Mouse (Mus musculus) E14TG2a.4 (cell line): ENCODE data around the gene Elovl7.

Experiments used
- H3K27me3 ChIP-seq: 2 replicates; pipeline ENCODE4 v1.6.1; 2014; ENCODE audit warnings: low read length, control low read depth; ENCODE audit not compliant: insufficient read depth
- H3K36me3 ChIP-seq: 2 replicates; pipeline ENCODE4 v1.6.1; 2014; ENCODE audit warnings: low read length, control low read depth; ENCODE audit not compliant: insufficient read depth
- H3K4me1 ChIP-seq: replicated peaks from 2 replicates; pipeline ENCODE4 v1.6.1; 2014; ENCODE audit warnings: low read depth, low read length, control low read depth
- H3K4me3 ChIP-seq: replicated peaks from 2 replicates; pipeline ENCODE4 v1.5.1; 2014; ENCODE audit warnings: mild to moderate bottlenecking, low read length
- H3K9me3 ChIP-seq: 2 replicates; pipeline ENCODE4 v1.6.1; 2014; ENCODE audit warnings: low read length, control low read depth
- CTCF ChIP-seq: conservative IDR thresholded peaks from 2 replicates; pipeline ENCODE4 v1.5.1; 2014; ENCODE audit warnings: low read length
- NANOG ChIP-seq: IDR thresholded peaks from 2 replicates; pipeline ENCODE4 v1.6.1; 2014; ENCODE audit warnings: borderline replicate concordance, low read length, mixed read lengths
- POU5F1 ChIP-seq: IDR thresholded peaks from 2 replicates; pipeline ENCODE4 v1.6.1; 2014; ENCODE audit warnings: low read length, borderline replicate concordance

Elovl7 gene

DNA sequence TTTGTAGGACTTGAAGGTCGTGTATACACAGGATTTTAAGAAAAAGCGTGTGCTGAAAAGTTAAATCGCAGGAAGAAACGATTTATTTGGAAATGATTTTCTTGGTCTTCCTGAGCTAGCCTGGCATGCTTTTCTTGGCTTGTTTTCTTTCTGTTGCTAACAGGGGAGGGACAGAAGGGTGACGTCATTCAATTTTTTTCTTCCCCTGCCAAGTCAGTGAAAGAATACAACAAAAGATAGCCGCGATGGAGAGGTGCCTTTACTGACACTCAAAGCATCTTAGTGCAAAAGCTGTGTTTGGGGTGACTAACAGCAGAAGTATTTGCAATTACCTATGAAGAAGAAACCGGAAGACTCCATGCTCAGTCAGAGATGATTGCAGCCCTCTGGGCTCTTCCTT lies 48.8 kb downstream of the Elovl7 start:
- Histone ChIP-seq H3K36me3 (no peaks in the 10 kb centered on the region), H3K4me3 (no peak overlapping the region), H3K4me1 (no peaks in the 10 kb centered on the region), H3K27me3 (no peaks in the 10 kb centered on the region), H3K9me3 (no peaks in the 10 kb centered on the region)
- no peak for TF ChIP-seq POU5F1
- TF ChIP-seq CTCF, result no peak
- no peak for TF ChIP-seq NANOG

DNA sequence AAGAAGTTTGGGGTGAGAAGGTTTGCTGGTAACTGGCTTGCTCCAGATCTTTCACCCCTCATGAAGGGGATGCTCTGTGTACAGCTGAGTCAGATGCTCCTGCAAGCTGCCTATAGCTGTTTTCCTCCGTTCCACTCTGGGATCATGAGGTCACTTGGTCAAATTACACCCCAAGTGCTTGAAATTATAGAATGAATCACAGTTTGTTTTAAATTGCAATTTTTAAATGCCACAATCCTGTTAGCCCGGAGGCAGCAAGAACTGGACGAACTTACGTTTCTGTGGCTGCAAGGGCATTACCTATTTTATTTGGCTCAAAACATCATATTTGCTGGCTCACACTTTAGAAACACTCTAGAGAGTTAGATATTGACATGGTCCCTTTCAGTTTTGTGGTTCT lies 51.2 kb downstream of the Elovl7 start:
- Histone ChIP-seq H3K9me3 (no peaks in the 10 kb centered on the region), H3K27me3 (no peaks in the 10 kb centered on the region), H3K4me1 (no peaks in the 10 kb centered on the region), H3K4me3 (no peak overlapping the region), H3K36me3 (no peaks in the 10 kb centered on the region)
- TF ChIP-seq NANOG (no peak), CTCF (no peak), POU5F1 (no peak)

DNA sequence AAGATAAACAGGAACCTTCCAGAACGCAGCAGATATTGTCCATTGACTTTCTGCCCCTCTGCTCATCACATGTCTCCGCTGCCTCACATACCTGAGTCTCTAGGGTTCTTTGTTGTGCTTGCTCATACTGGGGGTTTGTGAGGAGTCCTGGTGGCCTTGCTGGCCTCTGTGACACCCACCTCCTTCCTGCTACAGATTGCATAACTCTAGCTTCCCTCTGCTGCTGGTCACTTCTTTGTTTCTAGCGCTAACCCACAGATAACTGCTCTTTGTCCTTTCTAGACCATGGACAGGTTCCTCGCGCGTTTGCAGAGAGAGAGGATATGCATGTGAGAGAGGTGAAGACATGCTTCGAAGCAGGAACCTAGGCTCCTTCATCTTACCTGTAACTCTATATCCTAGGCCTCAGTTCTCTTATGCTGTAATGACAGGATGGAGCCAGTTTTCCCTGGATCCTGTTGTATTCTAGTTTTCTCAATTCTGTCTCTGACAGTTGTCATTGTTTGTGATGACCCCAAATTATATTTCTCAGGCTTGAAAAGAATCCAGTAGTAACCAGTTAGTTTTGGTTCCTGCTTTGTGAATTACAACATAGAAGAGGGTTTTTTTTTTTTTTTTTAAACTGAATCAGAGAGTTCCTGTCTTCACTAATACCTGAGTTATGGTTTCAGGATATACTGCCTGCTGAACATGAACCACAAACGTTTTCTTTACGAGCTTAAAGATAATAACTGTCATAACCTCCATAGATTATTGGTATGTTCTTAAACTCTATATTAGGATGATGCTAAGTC lies 53.8 kb downstream of the Elovl7 start:
- no peaks in the 10 kb centered on the region for H3K9me3 ChIP-seq
- H3K4me3 ChIP-seq, result no peak overlapping the region
- no peaks in the 10 kb centered on the region for H3K36me3 ChIP-seq
- TF ChIP-seq NANOG, result no peak
- no peak for TF ChIP-seq CTCF
- TF ChIP-seq POU5F1, result no peak
- H3K4me1 ChIP-seq, result peaks cover 2% of the 10 kb centered on the region
- no peaks in the 10 kb centered on the region for H3K27me3 ChIP-seq

DNA sequence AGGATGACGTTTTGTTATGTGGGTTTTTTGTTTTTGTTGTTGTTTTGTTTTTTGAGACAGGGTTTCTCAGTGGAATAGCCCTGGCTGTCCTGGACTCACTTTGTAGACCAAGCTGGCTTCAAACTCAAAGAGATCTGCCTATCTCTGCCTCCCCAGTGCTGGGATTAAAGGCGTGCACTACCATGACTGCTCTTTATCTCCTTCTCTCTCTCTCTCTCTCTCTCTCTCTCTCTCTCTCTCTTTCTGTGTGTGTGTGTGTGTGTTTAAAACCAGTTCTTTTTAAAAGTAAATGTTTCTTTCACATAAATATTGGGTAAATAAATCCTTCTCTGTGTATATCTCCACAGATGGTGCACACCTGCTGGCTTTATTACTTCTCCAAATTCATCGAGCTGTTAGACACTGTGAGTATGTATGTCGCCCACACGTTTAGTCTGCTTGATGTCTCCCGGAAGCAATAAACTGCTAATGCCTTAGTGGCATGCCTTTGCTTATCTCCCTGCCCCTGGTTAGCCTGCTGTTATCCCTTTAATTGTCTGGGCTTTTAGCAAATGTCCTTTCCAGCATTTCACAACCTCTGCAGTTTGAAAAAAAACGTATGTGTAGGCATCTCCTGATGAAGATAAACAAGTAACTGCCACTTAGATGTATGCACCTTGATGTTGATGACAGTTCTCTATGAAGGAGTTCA lies 57.4 kb downstream of the Elovl7 start:
- Histone ChIP-seq H3K36me3 (no peaks in the 10 kb centered on the region), H3K9me3 (no peaks in the 10 kb centered on the region), H3K4me3 (no peak overlapping the region), H3K27me3 (no peaks in the 10 kb centered on the region), H3K4me1 (peaks cover 8% of the 10 kb centered on the region)
- no peak for TF ChIP-seq CTCF
- TF ChIP-seq POU5F1, result no peak
- TF ChIP-seq NANOG, result no peak

DNA sequence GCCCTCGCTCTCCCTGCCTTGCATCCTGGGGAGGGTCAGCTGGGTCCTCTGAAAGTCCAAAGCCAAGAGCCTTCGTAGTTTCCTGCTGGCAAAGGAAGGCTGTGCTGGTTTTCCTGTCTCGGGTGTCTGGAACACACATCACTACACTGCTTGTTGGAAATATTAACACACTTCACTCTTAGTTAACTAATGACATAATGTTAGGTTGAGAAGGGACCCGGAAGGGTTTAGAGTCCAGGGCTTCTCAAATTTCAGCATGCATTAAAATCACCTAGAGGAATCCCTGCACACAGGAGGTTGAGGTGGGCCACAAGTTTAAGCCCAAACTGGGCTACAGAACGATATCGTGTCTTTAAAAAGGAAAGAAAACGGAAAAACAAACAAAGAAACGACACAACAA lies 58.1 kb downstream of the Elovl7 start:
- no peaks in the 10 kb centered on the region for H3K9me3 ChIP-seq
- no peak for TF ChIP-seq POU5F1
- no peak for TF ChIP-seq CTCF
- no peak for TF ChIP-seq NANOG
- H3K4me3 ChIP-seq, result no peak overlapping the region
- peaks cover 8% of the 10 kb centered on the region for H3K4me1 ChIP-seq
- H3K36me3 ChIP-seq, result no peaks in the 10 kb centered on the region
- no peaks in the 10 kb centered on the region for H3K27me3 ChIP-seq

DNA sequence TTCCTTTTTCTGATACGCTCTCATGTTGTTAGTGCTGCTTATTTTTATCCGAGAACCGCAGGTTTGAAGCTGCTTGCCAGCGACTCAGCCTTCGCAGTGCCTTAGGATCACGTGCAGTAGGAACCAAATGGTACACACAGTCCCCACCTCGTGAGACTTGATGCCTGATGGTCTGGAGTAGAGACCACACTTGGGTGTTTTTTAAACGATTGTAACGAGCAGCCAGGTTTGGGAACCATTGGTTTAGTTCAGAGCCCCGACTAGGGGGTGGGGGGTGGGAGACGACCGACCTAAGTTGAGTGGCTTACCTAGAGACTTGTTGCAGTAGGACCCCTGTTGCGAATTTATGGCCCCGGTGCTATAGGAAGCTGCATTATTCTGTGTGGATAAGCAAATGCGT lies 58.8 kb downstream of the Elovl7 start:
- H3K4me1 ChIP-seq, result peaks cover 8% of the 10 kb centered on the region
- H3K27me3 ChIP-seq, result no peaks in the 10 kb centered on the region
- H3K4me3 ChIP-seq, result no peak overlapping the region
- no peaks in the 10 kb centered on the region for H3K9me3 ChIP-seq
- TF ChIP-seq CTCF, result no peak
- no peak for TF ChIP-seq NANOG
- TF ChIP-seq POU5F1, result no peak
- no peaks in the 10 kb centered on the region for H3K36me3 ChIP-seq

DNA sequence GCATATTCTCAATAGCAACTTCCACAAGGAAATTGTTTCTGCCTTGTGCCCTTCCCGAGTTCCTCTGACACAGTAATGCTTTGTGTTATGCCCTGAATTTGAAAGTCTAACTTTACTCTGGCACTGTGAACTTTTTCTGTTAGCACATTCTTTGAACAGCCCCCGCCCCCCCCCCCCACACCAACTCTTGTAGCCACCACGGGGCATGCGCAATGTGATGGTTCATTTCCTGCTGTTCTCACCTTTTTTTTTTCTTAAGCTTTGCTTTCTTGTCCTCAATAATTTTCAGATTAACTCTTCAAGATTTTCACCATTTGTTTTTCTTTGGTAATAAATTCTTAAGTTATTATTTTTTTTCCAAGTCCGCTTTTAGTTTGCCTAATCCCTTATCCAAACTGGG lies 59.3 kb downstream of the Elovl7 start:
- Histone ChIP-seq H3K27me3 (no peaks in the 10 kb centered on the region), H3K36me3 (no peaks in the 10 kb centered on the region), H3K4me3 (no peak overlapping the region), H3K9me3 (no peaks in the 10 kb centered on the region), H3K4me1 (peaks cover 8% of the 10 kb centered on the region)
- TF ChIP-seq POU5F1, result no peak
- TF ChIP-seq CTCF, result no peak
- no peak for TF ChIP-seq NANOG

DNA sequence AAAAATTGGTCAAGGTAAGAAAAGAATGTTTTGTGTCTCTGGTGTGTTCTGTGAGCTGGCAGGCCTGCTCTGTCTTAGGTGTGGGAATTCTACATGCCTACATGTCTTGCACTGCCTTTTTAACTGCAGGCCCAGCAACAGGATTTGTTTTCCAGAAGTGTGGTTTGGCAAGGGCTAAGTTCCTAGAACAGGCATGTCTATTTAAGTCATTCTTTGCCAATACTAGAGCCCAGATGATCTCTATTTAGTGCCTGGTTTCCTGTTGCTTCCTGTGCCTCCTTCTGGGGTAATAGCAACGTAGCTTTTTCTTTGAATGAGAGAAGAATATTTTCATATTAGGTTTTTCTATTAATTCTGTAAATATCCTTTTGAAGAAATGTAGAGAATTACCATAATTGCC lies 62.4 kb downstream of the Elovl7 start:
- TF ChIP-seq POU5F1 (no peak), CTCF (no peak), NANOG (no peak)
- Histone ChIP-seq H3K4me1 (peaks cover 19% of the 10 kb centered on the region), H3K36me3 (no peaks in the 10 kb centered on the region), H3K27me3 (no peaks in the 10 kb centered on the region), H3K4me3 (no peak overlapping the region), H3K9me3 (no peaks in the 10 kb centered on the region)

DNA sequence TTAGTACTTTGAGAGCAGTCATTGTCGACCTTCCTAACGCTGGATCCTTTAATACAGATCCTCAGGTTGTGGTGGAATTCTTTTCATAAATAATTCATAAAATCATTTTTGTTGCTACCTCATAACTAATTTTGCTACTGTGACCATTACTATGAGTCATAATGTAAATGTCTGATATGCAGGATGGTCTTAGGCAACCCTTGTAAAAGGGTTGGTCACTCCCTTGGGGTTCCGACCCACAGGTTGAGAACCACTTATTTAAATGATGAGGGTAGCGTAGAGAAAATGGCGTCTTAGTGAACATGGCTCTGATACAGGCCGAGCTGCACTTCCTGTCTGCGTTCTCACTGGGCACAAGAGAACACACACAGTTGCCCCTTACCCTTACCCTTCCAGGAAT lies 63.1 kb downstream of the Elovl7 start:
- peaks cover 22% of the 10 kb centered on the region for H3K4me1 ChIP-seq
- no peaks in the 10 kb centered on the region for H3K9me3 ChIP-seq
- TF ChIP-seq CTCF, result no peak
- TF ChIP-seq NANOG, result no peak
- TF ChIP-seq POU5F1, result no peak
- H3K36me3 ChIP-seq, result no peaks in the 10 kb centered on the region
- no peak overlapping the region for H3K4me3 ChIP-seq
- no peaks in the 10 kb centered on the region for H3K27me3 ChIP-seq
